Mouse (Mus musculus) MEL (cell line): ENCODE results near the gene 9530077C05Rik.

Source experiments
- CTCF ChIP-seq, 3 experiments: IDR thresholded peaks in 2 of 3; conservative IDR thresholded peaks in 1 of 3; 2 replicates each; pipeline ENCODE4 v1.5.1; 2011 to 2012; ENCODE audit warnings: low read length in 3 of 3, low read depth in 2 of 3, mild to moderate bottlenecking in 2 of 3, improper control_type of control experiment in 1 of 3, inconsistent platforms in 1 of 3, mixed read lengths in 1 of 3, moderate library complexity in 1 of 3; ENCODE audit not compliant: control insufficient read depth in 1 of 3, insufficient read depth in 1 of 3, poor library complexity in 1 of 3, severe bottlenecking in 1 of 3
- GATA1 ChIP-seq: IDR thresholded peaks from 2 replicates; pipeline ENCODE4 v1.6.1; 2011; ENCODE audit warnings: low read depth, low read length, improper control_type of control experiment
- KAT2A ChIP-seq: conservative IDR thresholded peaks from 2 replicates; pipeline ENCODE4 v1.6.1; 2012; ENCODE audit warnings: low read depth, low read length, improper control_type of control experiment, inconsistent platforms
- MYC ChIP-seq: IDR thresholded peaks from 2 replicates; pipeline ENCODE4 v1.6.1; 2011; ENCODE audit warnings: low read depth, mild to moderate bottlenecking, low read length, improper control_type of control experiment, moderate library complexity
- POLR2A ChIP-seq, 2 experiments: IDR thresholded peaks; 2 replicates each; pipeline ENCODE4 v1.6.1; 2011 to 2012; ENCODE audit warnings: low read length in 2 of 2, mild to moderate bottlenecking in 2 of 2, control low read depth in 1 of 2, improper control_type of control experiment in 1 of 2, low read depth in 1 of 2, moderate library complexity in 1 of 2; ENCODE audit not compliant: control insufficient read depth in 1 of 2, insufficient read depth in 1 of 2, poor library complexity in 1 of 2
- POLR2AphosphoS5 ChIP-seq: IDR thresholded peaks from 2 replicates; pipeline ENCODE4 v1.6.1; 2012; ENCODE audit warnings: low read depth, borderline replicate concordance, mild to moderate bottlenecking, inconsistent platforms, low read length, moderate library complexity, mixed read lengths
- RCOR1 ChIP-seq: IDR thresholded peaks from 2 replicates; pipeline ENCODE4 v1.6.1; 2012; ENCODE audit warnings: low read depth, mild to moderate bottlenecking, inconsistent platforms, low read length, improper control_type of control experiment
- SIN3A ChIP-seq: IDR thresholded peaks from 2 replicates; pipeline ENCODE4 v1.6.1; 2012; ENCODE audit warnings: low read length, improper control_type of control experiment, inconsistent platforms
- TCF12 ChIP-seq: IDR thresholded peaks from 2 replicates; pipeline ENCODE4 v1.6.1; 2014; ENCODE audit warnings: low read depth, mild to moderate bottlenecking, inconsistent platforms, low read length, improper control_type of control experiment, moderate library complexity
- UBTF ChIP-seq: IDR thresholded peaks from 2 replicates; pipeline ENCODE4 v1.6.1; 2012; ENCODE audit warnings: low read depth, mild to moderate bottlenecking, inconsistent platforms, low read length, improper control_type of control experiment, moderate library complexity, borderline replicate concordance; ENCODE audit not compliant: insufficient read depth
- USF1 ChIP-seq: IDR thresholded peaks from 2 replicates; pipeline ENCODE4 v1.6.1; 2014; ENCODE audit warnings: low read depth, mild to moderate bottlenecking, inconsistent platforms, low read length, improper control_type of control experiment, moderate library complexity
- ZKSCAN1 ChIP-seq: IDR thresholded peaks from 2 replicates; pipeline ENCODE4 v1.6.1; 2012; ENCODE audit warnings: low read depth, mild to moderate bottlenecking, inconsistent platforms, low read length, improper control_type of control experiment, moderate library complexity
- ZMIZ1 ChIP-seq: IDR thresholded peaks from 2 replicates; pipeline ENCODE4 v1.6.1; 2012; ENCODE audit warnings: low read depth, mild to moderate bottlenecking, inconsistent platforms, low read length, improper control_type of control experiment, moderate library complexity

- TF ChIP-seq CTCF (IDR thresholded peaks at IDR 0.05 in 2 of 3, conservative IDR thresholded peaks at IDR 0.05 in 1 of 3; ENCODE audit: control insufficient read depth in 1 of 3, insufficient read depth in 1 of 3, low read depth in 2 of 3, low read length in 3 of 3, poor library complexity in 1 of 3, severe bottlenecking in 1 of 3) (no peak), KAT2A (no peak), USF1 (no peak), POLR2A (IDR thresholded peaks at IDR 0.05; ENCODE audit: control insufficient read depth in 1 of 2, insufficient read depth in 1 of 2, low read depth in 1 of 2, low read length in 2 of 2, poor library complexity in 1 of 2) (no peak), GATA1 (no peak), SIN3A (no peak), ZMIZ1 (no peak), POLR2AphosphoS5 (no peak), TCF12 (no peak), ZKSCAN1 (no peak), RCOR1 (no peak), UBTF (no peak), MYC (no peak)
Measured at GRCm38 (mm10) chr9:22484562-22485308, 73.4 kb downstream of the 9530077C05Rik start.
